Mouse (Mus musculus) olfactory bulb, adult 2 months (tissue): ENCODE results near the gene Col4a1.

Source experiments
- CTCF ChIP-seq: fragments of 200-500 bp; IDR thresholded peaks from 2 replicates; pipeline ENCODE4 v1.5.1; 2012; ENCODE audit warnings: low read depth, mild to moderate bottlenecking, low read length, moderate library complexity; ENCODE audit not compliant: insufficient read depth
- POLR2A ChIP-seq: fragments of 200-500 bp; IDR thresholded peaks from 2 replicates; pipeline ENCODE4 v1.6.1; 2012; ENCODE audit warnings: mild to moderate bottlenecking, low read depth, low read length, moderate library complexity; ENCODE audit not compliant: insufficient read depth

DNA sequence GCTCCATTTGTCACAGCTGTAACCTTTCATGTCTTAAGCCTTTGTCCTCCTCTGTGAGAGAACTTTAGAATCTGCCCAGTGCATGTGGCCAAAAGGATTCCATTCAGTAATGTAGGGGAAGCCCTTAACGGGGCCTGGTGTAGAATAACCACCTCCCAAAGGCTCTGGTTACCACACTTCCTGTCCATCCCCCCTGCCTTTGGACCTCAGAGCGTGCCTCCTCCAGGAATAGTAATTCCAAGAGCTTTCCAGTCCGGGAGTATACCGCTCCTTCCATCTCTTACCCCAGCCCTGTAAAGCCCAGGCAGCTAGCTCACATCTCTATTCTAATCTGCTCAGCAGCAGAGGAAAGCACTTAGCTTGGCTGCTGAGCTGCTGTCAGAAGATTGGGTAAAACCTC lies 14.7 kb upstream of the Col4a1 start:
- TF ChIP-seq POLR2A (no peak), CTCF (no peak)
